Mouse (Mus musculus): ENCODE results near the gene Armc12. TPM values are rescaled to one million over a fixed set of nuclear protein-coding genes. Genes with fewer than 3 reads are reported as not detected.
"Not testable (repeated sequence)": the region's sequence is repeated elsewhere in the genome, so short reads cannot be mapped to it uniquely, and the experiment has no call there.

Armc12 gene
- total RNA-seq, 2 experiments from 2014 or later, result not detected

GRCm38 (mm10) chr17:28531946-28532345 lies 1.3 kb downstream of the Armc12 start:
- DNase-seq (ENCODE audit: low spot score in 2 of 2), result no peak

DNA sequence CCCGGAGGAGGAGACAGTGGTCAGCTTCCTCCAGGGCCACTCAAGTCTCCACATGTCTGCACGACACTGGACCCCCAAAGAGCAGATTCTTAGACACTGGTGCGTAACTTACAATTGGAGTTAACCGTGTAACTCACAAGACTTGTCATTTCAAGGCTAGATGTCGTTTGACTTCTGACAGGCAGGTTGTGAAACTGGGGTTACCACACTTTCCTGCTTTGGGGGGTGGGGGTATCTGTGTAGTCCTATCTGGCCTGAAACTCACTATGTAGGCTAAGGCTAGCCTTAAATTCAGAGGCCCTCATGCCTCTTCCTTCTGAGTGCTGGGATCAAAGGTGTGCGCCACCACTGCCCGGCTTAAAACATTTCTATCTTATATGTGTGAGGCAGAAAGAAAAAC lies 2.0 kb downstream of the Armc12 start:
- DNase-seq (ENCODE audit: low spot score in 2 of 2), result no peak

DNA sequence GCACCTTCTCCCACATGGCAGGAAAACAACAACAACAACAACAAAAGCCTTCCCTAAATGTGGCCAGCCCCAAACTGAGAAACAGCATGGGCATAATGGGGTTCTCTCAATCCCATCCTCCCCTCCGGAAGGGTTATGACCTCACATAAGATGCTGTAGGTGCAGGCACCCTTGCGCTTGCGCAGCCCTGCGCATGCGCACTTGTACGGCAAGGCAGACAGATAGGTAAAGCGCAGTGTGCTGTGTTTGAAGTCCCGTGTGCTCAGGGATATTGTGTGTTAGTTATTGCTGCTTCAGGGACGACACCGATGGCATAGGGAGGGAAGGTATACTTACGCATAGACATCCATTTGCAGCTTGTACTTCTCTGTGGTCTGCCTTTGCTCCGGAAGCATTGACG lies 2.7 kb downstream of the Armc12 start:
- no peak for DNase-seq (ENCODE audit: low spot score in 2 of 2)

DNA sequence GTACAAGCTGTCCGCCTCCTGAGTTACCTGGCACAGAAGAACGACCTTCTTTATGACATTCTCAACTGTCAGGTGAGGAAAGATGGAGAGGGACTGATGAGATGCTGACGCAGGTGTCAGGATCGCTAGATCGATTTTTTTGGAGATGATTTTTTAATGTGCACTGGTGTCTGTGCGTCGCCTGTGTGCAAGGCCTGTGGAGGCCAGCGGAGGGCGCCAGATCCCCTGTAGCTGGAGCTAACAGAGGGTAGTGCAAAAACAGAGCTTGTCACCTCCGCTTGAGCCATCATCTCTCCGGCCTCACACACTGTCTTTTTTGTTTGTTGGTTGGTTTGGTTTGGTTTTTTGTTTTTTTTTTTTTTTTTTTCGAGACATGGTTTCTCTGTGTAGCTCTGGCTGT lies 7.3 kb downstream of the Armc12 start:
- DNase-seq (ENCODE audit: low spot score in 2 of 2), result no peak

- DNase-seq (ENCODE audit: low spot score in 2 of 2), result no peak
Observed at GRCm38 (mm10) chr17:28546925-28547324, 16.3 kb downstream of the Armc12 start.

DNA sequence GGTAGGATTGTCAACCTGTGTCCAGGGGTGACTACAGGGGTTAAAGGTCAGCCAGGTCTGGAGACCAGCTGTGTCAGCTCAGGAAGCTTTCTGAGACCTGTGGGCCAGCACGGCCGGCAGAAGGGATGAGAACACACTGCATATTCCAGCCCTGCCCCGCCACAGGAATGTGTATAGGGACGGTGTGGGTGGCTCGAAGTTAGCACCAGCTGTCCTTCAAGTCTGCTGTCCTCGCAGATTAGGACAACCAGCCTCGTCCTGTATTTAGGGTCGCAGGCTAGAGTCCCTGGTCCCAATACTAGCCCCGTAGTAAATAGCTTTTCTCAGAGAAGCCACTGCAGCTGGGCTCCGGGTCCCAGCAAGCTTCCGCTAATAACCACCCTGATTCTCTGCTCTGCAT lies 17.9 kb downstream of the Armc12 start:
- no peak for DNase-seq (ENCODE audit: low spot score in 2 of 2)

DNA sequence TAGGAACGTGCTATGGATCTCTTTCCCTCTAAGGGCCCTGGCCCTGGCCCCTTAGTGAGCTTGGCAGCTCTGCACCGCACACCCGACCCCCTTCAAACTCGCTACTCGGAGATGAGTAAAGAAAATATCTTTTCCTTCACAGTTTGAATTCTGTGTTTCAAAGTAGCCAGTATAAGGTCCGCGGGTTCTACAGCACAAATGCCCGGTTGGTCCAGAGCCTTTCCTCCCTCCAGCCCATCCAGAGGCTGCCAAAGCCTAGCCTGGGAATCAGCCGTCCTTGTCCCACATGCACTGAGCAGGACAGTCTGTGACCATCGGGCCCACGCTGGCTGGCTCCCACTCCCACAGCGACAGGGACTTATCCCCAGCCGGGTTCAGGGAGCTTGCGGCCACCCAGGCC lies 18.5 kb downstream of the Armc12 start, which contains the start of gene Clpsl2:
TSS of gene Clpsl2 (plus strand) at position 301 of the 400 bp plus-strand sequence.
- DNase-seq (ENCODE audit: low spot score in 2 of 2), result no peak

GRCm38 (mm10) chr17:28553040-28553793 lies 22.6 kb downstream of the Armc12 start:
- peak; percentile 64 to 72 for DNase-seq (ENCODE audit: low spot score in 2 of 2)

- DNase-seq (ENCODE audit: low spot score in 2 of 2), result not testable (repeated sequence)
Observed at GRCm38 (mm10) chr17:28554021-28554420, 23.4 kb downstream of the Armc12 start.

DNA sequence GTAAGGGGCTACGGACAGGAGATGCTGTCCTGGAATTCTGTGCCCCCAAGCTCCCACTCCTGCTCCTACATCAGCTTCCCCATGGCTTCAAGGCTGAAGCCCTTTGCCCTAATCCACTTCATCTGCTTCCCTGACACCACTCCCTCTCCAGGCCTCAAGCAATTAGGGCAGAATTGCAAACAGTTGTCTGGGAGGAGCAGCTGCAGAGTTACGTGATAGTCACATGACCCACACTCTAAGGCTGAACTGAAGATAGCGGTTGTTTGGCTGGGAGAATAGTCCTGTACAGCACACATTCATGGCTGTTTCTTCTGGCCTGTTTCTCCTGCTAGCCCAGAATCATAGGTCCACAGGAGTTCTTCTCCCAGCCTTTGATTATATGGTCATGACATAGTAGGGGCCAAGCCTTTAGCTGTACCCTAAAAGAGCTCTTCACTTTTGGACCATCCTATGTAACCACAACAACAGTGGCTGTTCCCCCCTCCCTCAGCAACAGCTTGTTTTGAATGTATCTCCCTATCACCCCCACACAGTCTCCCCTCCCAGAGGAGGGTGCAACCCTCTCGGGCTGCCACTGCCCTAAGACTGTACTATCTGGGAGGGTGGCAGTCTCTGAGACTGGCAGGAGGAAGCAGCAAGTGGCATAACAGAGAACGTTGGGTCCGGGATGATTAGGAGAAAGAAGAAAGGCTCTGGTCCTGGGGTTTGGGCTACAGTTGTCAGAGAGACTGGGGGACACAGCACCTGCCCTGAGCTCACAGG lies 26.2 kb downstream of the Armc12 start:
- DNase-seq (ENCODE audit: low spot score in 2 of 2), result no peak

DNA sequence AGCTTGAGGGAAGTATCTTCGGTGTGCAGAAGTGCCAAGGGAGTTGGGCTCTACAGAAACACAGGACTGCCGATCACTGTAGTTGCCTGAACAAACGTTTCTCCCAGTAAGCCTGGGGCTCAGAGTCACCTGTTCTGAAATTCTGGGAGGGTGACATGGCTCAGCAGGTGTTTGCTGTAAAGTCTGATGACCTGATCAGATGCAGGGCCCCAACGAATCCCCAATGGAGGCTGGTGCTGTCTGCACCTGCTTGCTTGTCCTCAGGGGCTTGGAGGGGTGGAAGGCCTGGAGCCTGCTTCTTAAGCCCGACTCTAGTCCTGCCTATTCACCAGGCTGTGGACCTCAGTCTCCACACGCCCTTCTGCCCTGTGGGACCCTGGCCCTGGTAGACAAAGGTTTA lies 27.2 kb downstream of the Armc12 start:
- no peak for DNase-seq (ENCODE audit: low spot score in 2 of 2)

GRCm38 (mm10) chr17:28560598-28560997 lies 30.0 kb downstream of the Armc12 start, which contains the start of gene Clps:
Gene Clps, minus strand, starts transcription at chr17:28560766.
- no peak for DNase-seq (ENCODE audit: low spot score in 2 of 2)

DNA sequence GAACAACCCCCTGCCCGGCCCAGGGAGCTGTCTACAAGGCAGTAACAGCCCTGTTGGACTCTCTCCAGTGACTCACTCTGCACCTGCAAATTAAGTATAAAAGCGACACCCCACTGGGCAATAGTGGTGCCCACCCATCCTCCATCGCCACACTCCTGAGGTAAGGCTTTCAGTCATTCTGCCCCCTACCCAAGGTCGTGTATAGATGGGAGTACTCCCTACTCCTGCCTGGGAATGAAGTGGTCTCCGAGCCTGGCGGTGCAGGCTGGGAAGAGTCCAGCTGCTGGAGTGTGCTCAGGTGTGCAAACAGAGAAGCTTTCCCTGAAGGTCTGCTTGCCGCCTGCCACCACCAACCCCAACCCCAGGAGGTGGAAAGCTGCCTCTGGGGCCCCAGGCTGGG lies 31.0 kb downstream of the Armc12 start:
- no peak for DNase-seq (ENCODE audit: low spot score in 2 of 2)

DNA sequence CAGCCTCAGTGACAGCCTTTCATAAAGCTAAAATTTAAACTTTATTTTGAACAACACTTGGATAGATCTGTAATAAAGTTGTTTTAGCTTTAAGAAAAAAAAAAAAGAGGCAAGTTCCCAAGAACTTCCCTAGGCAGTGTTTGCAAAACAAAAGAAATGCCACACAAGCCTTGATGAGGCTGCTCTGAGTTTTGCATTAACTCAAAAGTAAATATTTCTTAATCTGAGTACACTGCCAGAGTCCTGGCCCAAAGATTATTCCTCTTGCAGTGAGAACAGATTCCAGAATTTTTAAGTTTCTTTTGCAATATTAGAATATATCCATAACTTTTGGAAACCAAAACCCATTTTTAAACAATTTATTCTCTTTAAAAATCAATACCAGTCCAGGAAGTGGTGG lies 34.6 kb downstream of the Armc12 start:
- no peak for DNase-seq (ENCODE audit: low spot score in 2 of 2)

- no peak for DNase-seq (ENCODE audit: low spot score in 2 of 2)
Observed at GRCm38 (mm10) chr17:28567541-28567940, 36.9 kb downstream of the Armc12 start.

GRCm38 (mm10) chr17:28571868-28572267 lies 41.3 kb downstream of the Armc12 start:
- no peak for DNase-seq (ENCODE audit: low spot score in 2 of 2)

- DNase-seq (ENCODE audit: low spot score in 2 of 2), result no peak
Observed at GRCm38 (mm10) chr17:28572521-28572920, 41.9 kb downstream of the Armc12 start.

- DNase-seq (ENCODE audit: low spot score in 2 of 2), result no peak
Observed at GRCm38 (mm10) chr17:28572941-28573340, 42.3 kb downstream of the Armc12 start.

GRCm38 (mm10) chr17:28575244-28576125 lies 44.9 kb downstream of the Armc12 start, which contains the start of gene Lhfpl5:
Gene Lhfpl5, plus strand, starts transcription at chr17:28575641.
- DNase-seq (ENCODE audit: low spot score in 2 of 2), result no peak

GRCm38 (mm10) chr17:28580396-28580795 lies 49.8 kb downstream of the Armc12 start:
- no peak for DNase-seq (ENCODE audit: low spot score in 2 of 2)

GRCm38 (mm10) chr17:28581056-28581455 lies 50.5 kb downstream of the Armc12 start:
- no peak for DNase-seq (ENCODE audit: low spot score in 2 of 2)
